Mouse (Mus musculus) layer of hippocampus, postnatal 14 days (tissue): ENCODE data around the gene Rsrp1. TPM values are rescaled to one million over a fixed set of nuclear protein-coding genes. Genes with fewer than 3 reads are reported as not detected.

Source experiments
- DNase-seq, 2 experiments: peaks; one replicate each; pipeline ENCODE4 v3.0.0; 2021 to 2022; ENCODE audit warnings: low spot score in 2 of 2, mixed read lengths in 1 of 2
- total RNA-seq, 2 experiments: library from RNA; stranded (reverse); gene quantifications; 2 replicates each; pipeline ENCODE4 v1.2.3; 2021

Gene Rsrp1
- total RNA-seq, 2 experiments from 2014 or later: 241 to 268 TPM

GRCm38 (mm10) chr4:134956328-134956727 is 32.9 kb downstream of the Rsrp1 start:
- DNase-seq: peak; percentile 49 to 60

- no peak for DNase-seq
Measured at GRCm38 (mm10) chr4:134963021-134963776, 39.8 kb downstream of the Rsrp1 start.

- no peak for DNase-seq
Measured at GRCm38 (mm10) chr4:134967887-134968604, 44.7 kb downstream of the Rsrp1 start.

DNA sequence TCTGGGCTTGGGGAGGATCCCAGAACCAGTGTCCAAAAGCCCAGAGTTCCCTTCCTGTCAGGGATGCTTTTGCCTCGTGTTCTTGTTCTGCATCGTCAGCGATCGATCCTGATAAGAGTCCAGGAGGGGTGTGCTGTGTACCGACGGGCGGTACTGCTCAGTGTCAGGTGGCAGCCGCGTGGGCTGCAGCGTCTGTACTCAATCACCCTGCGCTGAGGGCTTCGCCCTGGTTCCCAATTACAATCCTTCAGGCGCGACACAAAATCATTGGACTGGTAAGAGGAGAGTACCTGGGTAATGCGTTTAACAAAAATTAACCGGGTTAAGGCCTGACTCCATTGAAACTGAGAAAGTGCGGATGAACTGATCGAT is 45.2 kb downstream of the Rsrp1 start:
- DNase-seq: no peak

GRCm38 (mm10) chr4:134975261-134975928 is 52.0 kb downstream of the Rsrp1 start:
- peak in 1 of 2 experiments; percentile 37 for DNase-seq

GRCm38 (mm10) chr4:134975929-134976308 is 52.5 kb downstream of the Rsrp1 start:
- DNase-seq: no peak

Other genes starting within 250 kb of the Rsrp1 start
- 10 to 100 TPM; 18.9 to 19.8 TPM for gene Man1c1, start 219.3 kb upstream of the Rsrp1 start, total RNA-seq
- gene Ldlrap1, start 155.6 kb upstream of the Rsrp1 start, total RNA-seq: 1 to 10 TPM; 4.6 to 4.8 TPM
- 10 to 100 TPM; 43.8 TPM for gene Maco1, start 70.2 kb upstream of the Rsrp1 start, total RNA-seq
- gene Rhd, start 59.1 kb upstream of the Rsrp1 start, total RNA-seq: not detected
- 100 to 1,000 TPM; 112 TPM for gene Tmem50a, start 8.6 kb upstream of the Rsrp1 start, total RNA-seq
- 10 to 100 TPM; 42.6 to 43.8 TPM for gene Syf2, start 7.3 kb downstream of the Rsrp1 start, total RNA-seq
- gene Runx3, start 197.1 kb downstream of the Rsrp1 start, total RNA-seq: not detected